Mouse (Mus musculus): Measurements from ENCODE around the gene Rnf149.

Gene Rnf149

GRCm38 (mm10) chr1:39575778-39576375 lies 1.3 kb downstream of the Rnf149 start:
- no peak for DNase-seq (ENCODE audit: low read depth, low spot score)

GRCm38 (mm10) chr1:39573890-39574289 lies 3.3 kb downstream of the Rnf149 start:
- no peak for DNase-seq (ENCODE audit: low read depth, low spot score)

- no peak for DNase-seq (ENCODE audit: low read depth, low spot score)
Observed at GRCm38 (mm10) chr1:39571653-39572052, 5.6 kb downstream of the Rnf149 start.

GRCm38 (mm10) chr1:39568079-39568478 lies 9.1 kb downstream of the Rnf149 start:
- no peak for DNase-seq (ENCODE audit: low read depth, low spot score)

- DNase-seq (ENCODE audit: low read depth, low spot score), result no peak
Observed at GRCm38 (mm10) chr1:39564603-39565002, 12.6 kb downstream of the Rnf149 start.

- DNase-seq (ENCODE audit: low read depth, low spot score), result no peak
Observed at GRCm38 (mm10) chr1:39563161-39563560, 14.0 kb downstream of the Rnf149 start.

GRCm38 (mm10) chr1:39561920-39562319 lies 15.3 kb downstream of the Rnf149 start:
- DNase-seq (ENCODE audit: low read depth, low spot score), result peak; percentile 18

- no peak for DNase-seq (ENCODE audit: low read depth, low spot score)
Observed at GRCm38 (mm10) chr1:39559009-39559408, 18.2 kb downstream of the Rnf149 start.

DNA sequence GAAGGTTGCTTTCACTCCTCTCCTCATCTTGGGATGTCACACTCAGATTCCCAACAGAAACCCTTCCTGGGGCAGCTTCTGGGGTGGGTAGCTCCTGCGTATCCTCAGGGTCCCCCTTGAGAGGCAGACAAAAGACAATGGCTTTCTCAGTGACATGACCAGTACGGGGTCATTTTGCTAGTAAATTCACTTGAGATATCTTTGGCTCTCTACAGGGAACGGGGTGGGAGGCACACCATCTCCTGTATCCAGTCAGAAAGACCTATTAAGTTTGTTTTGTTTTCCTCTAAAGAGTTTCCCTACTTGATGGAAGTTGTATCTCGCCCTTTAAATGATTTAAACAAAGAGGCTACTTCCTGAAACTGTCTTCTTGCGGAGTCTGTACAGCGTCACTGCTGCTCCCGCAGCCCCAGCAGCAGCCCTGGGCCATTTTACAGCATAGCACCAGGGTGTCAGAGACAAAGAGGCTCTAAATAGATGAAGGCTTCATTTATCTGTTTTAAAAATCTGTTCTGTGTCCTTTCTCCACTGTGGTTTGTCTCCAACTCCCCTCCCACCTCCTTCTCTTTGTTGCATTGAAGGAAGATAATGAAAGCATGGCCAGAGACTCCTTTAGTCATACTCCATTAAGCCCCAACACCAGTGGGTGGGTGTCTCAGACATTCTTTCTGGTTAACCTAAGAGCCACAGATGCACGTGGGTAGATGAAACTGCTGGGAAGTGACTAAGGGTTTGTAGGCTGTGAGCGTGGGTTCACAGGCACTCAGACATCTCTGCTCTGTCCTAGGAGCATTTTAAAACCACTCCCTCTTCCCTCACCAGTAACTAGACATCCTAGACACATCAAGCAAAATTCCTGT lies 21.4 kb downstream of the Rnf149 start:
- DNase-seq (ENCODE audit: low read depth, low spot score), result no peak

- no peak for DNase-seq (ENCODE audit: low read depth, low spot score)
Observed at GRCm38 (mm10) chr1:39549831-39550230, 27.4 kb downstream of the Rnf149 start.

- DNase-seq (ENCODE audit: low read depth, low spot score), result no peak
Observed at GRCm38 (mm10) chr1:39547238-39547637, 30.0 kb downstream of the Rnf149 start.

DNA sequence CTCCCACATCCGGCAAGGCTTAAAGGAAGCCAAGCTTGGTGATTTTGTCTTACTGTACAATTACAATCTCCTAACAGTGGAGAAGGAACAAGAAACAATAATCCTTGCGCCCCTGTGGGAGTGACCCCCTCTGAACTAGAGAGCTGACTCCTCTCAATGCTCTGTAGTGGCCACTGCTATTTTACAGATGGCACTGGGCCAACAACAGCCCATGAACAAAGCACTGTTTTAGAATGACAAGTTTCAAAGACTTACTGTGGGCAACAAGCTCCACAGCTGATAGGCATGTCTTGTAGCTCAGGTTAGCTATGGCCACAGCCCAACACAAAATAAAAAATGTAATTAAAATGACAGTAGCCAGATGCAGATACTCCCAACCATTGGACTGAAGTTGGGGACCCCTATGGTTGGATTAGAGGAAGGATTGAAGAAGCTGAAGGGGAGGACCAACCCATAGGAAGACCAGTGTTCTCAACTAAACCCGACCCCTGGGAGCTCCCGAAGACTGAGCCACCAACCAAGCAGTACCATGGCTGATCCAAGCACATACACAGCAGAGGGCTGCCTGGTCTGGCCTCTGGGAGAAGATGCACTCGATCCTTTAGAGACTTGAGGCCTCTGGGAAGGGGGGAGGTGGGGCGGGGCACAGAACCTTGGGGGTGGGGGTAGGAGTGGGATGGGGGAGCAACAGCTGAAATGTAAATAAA lies 30.9 kb downstream of the Rnf149 start:
- no peak for DNase-seq (ENCODE audit: low read depth, low spot score)

- no peak for DNase-seq (ENCODE audit: low read depth, low spot score)
Observed at GRCm38 (mm10) chr1:39545589-39545988, 31.6 kb downstream of the Rnf149 start.

- peak; percentile 47 for DNase-seq (ENCODE audit: low read depth, low spot score)
Observed at GRCm38 (mm10) chr1:39540592-39540991, 36.6 kb downstream of the Rnf149 start.

GRCm38 (mm10) chr1:39537631-39538380 lies 39.4 kb downstream of the Rnf149 start:
- no peak for DNase-seq (ENCODE audit: low read depth, low spot score)

DNA sequence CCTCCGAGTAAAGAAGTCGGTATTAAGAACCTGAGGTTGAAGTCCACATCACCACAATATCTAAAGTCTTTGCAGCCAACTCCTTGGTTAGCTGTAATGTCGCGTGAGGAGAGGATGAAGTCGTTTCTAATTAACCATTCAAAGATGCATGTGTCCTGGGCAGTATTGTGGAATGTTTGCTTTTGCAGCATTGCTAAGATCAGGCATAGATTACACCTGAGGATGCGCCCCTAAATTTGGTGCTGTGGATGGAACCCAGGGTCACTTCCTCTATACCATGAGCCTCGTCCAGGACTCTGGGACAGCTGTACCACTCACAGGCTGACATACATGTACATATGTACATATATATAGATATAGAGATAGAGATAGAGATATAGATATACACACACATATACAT lies 40.5 kb downstream of the Rnf149 start:
- no peak for DNase-seq (ENCODE audit: low read depth, low spot score)

DNA sequence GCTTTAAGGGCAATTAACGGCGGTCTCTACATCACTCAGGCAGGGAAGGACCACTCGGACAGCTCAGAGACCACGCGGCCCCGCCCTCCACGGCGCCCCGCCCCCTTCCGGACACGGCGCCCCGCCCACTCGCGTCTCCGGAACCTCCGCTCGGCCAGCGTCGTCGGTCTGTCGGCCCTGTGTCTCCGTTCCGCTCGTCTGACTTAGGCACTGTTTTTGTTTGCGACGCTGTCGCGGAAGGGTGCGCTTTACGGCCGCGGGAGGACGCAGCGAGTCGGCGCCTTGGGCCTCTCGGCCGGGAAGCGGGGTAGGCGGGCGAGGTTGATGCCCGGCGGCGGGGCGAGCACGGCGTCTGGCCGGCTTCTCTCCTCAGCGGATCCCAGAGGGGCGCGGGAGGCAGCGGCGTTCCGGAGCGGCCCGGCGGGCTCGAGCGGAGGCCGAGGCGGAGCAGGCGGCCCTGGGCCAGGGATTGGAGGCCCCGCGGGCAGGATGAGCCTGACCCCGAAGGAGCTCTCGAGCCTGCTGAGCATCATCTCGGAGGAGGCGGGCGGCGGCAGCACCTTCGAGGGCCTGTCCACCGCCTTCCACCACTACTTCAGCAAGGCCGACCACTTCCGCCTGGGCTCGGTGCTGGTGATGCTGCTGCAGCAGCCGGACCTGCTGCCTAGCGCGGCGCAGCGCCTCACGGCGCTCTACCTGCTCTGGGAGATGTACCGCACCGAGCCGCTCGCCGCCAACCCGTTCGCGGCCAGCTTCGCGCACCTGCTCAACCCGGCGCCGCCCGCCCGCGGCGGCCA lies 41.5 kb downstream of the Rnf149 start:
- peak; percentile 97 for DNase-seq (ENCODE audit: low read depth, low spot score)

GRCm38 (mm10) chr1:39534831-39535230 lies 42.4 kb downstream of the Rnf149 start, which contains the start of gene Cnot11:
TSS of gene Cnot11 (plus strand) at chr1:39534992.
- DNase-seq (ENCODE audit: low read depth, low spot score), result no peak

- peak; percentile 59 for DNase-seq (ENCODE audit: low read depth, low spot score)
Observed at GRCm38 (mm10) chr1:39533917-39534316, 43.3 kb downstream of the Rnf149 start.

- DNase-seq (ENCODE audit: low read depth, low spot score), result peak; percentile 41
Observed at GRCm38 (mm10) chr1:39531036-39531435, 46.2 kb downstream of the Rnf149 start.

Measured in R1 (cell line).